Mouse (Mus musculus) MEL (cell line): ENCODE data around the gene Clcn5.

Experiments
- CTCF ChIP-seq, 3 experiments: IDR thresholded peaks in 2 of 3; conservative IDR thresholded peaks in 1 of 3; 2 replicates each; pipeline ENCODE4 v1.5.1; 2011 to 2012; ENCODE audit warnings: low read length in 3 of 3, low read depth in 2 of 3, mild to moderate bottlenecking in 2 of 3, improper control_type of control experiment in 1 of 3, inconsistent platforms in 1 of 3, mixed read lengths in 1 of 3, moderate library complexity in 1 of 3; ENCODE audit not compliant: control insufficient read depth in 1 of 3, insufficient read depth in 1 of 3, poor library complexity in 1 of 3, severe bottlenecking in 1 of 3
- E2F4 ChIP-seq: IDR thresholded peaks from 2 replicates; pipeline ENCODE4 v1.6.1; 2011; ENCODE audit warnings: low read depth, low read length, improper control_type of control experiment, borderline replicate concordance
- ELF1 ChIP-seq: IDR thresholded peaks from 2 replicates; pipeline ENCODE4 v1.6.1; 2014; ENCODE audit warnings: low read depth, mild to moderate bottlenecking, inconsistent platforms, low read length, improper control_type of control experiment, moderate library complexity
- EP300 ChIP-seq, 2 experiments: IDR thresholded peaks; 2 replicates each; pipeline ENCODE4 v1.6.1; 2011; ENCODE audit warnings: improper control_type of control experiment in 2 of 2, low read length in 2 of 2, low read depth in 1 of 2, mild to moderate bottlenecking in 1 of 2
- ETS1 ChIP-seq: IDR thresholded peaks from 2 replicates; pipeline ENCODE4 v1.6.1; 2012; ENCODE audit warnings: low read depth, mild to moderate bottlenecking, inconsistent platforms, low read length, improper control_type of control experiment, moderate library complexity
- GABPA ChIP-seq: IDR thresholded peaks from 2 replicates; pipeline ENCODE4 v1.6.1; 2012; ENCODE audit warnings: low read depth, mild to moderate bottlenecking, inconsistent platforms, low read length, improper control_type of control experiment, moderate library complexity
- GATA1 ChIP-seq: IDR thresholded peaks from 2 replicates; pipeline ENCODE4 v1.6.1; 2011; ENCODE audit warnings: low read depth, low read length, improper control_type of control experiment
- MXI1 ChIP-seq: IDR thresholded peaks from 2 replicates; pipeline ENCODE4 v1.6.1; 2011; ENCODE audit warnings: mild to moderate bottlenecking, low read depth, low read length, improper control_type of control experiment
- NELFE ChIP-seq: IDR thresholded peaks from 2 replicates; pipeline ENCODE4 v1.6.1; 2011; ENCODE audit warnings: low read depth, low read length, improper control_type of control experiment
- NRF1 ChIP-seq: IDR thresholded peaks from 2 replicates; pipeline ENCODE4 v1.6.1; 2014; ENCODE audit warnings: low read depth, mild to moderate bottlenecking, inconsistent platforms, low read length, improper control_type of control experiment, moderate library complexity; ENCODE audit not compliant: poor library complexity, insufficient read depth, severe bottlenecking
- POLR2A ChIP-seq, 2 experiments: IDR thresholded peaks; 2 replicates each; pipeline ENCODE4 v1.6.1; 2011 to 2012; ENCODE audit warnings: low read length in 2 of 2, mild to moderate bottlenecking in 2 of 2, control low read depth in 1 of 2, improper control_type of control experiment in 1 of 2, low read depth in 1 of 2, moderate library complexity in 1 of 2; ENCODE audit not compliant: control insufficient read depth in 1 of 2, insufficient read depth in 1 of 2, poor library complexity in 1 of 2
- TCF12 ChIP-seq: IDR thresholded peaks from 2 replicates; pipeline ENCODE4 v1.6.1; 2014; ENCODE audit warnings: low read depth, mild to moderate bottlenecking, inconsistent platforms, low read length, improper control_type of control experiment, moderate library complexity
- USF1 ChIP-seq: IDR thresholded peaks from 2 replicates; pipeline ENCODE4 v1.6.1; 2014; ENCODE audit warnings: low read depth, mild to moderate bottlenecking, inconsistent platforms, low read length, improper control_type of control experiment, moderate library complexity
- USF2 ChIP-seq, 2 experiments: IDR thresholded peaks; 2 replicates each; pipeline ENCODE4 v1.6.1; 2011 to 2012; ENCODE audit warnings: improper control_type of control experiment in 2 of 2, low read length in 2 of 2, borderline replicate concordance in 1 of 2, inconsistent platforms in 1 of 2, low read depth in 1 of 2, mild to moderate bottlenecking in 1 of 2; ENCODE audit not compliant: insufficient read depth in 1 of 2

DNA sequence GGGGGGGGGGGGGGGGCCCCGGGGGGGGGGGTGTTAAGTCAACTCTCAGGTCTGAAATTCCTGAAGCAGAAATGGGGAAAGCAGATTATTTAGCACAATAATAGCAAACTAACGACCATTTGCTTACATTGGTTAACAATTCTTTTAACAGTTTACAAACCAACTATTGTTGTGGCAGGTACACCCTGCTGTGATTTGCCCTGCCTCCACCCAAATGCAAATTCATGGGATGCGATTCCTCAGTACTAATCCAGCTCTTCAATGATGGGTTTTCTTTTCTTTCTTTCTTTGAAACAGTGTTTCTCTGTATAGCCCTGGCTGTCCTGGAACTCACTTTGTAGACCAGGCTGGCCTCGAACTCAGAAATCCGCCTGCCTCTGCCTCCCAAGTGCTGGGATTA, 12.3 kb downstream of the Clcn5 start:
- no peak for TF ChIP-seq USF2 (IDR thresholded peaks at IDR 0.05; ENCODE audit: borderline replicate concordance in 1 of 2, insufficient read depth in 1 of 2, low read depth in 1 of 2, low read length in 2 of 2)
- TF ChIP-seq ETS1: no peak
- no peak for TF ChIP-seq EP300 (IDR thresholded peaks at IDR 0.05; ENCODE audit: low read depth in 1 of 2, low read length in 2 of 2)
- TF ChIP-seq ELF1: no peak
- no peak for TF ChIP-seq CTCF (IDR thresholded peaks at IDR 0.05 in 2 of 3, conservative IDR thresholded peaks at IDR 0.05 in 1 of 3; ENCODE audit: control insufficient read depth in 1 of 3, insufficient read depth in 1 of 3, low read depth in 2 of 3, low read length in 3 of 3, poor library complexity in 1 of 3, severe bottlenecking in 1 of 3)
- TF ChIP-seq NELFE: no peak
- no peak for TF ChIP-seq TCF12
- TF ChIP-seq POLR2A (IDR thresholded peaks at IDR 0.05; ENCODE audit: control insufficient read depth in 1 of 2, insufficient read depth in 1 of 2, low read depth in 1 of 2, low read length in 2 of 2, poor library complexity in 1 of 2): no peak
- TF ChIP-seq GATA1: no peak
- TF ChIP-seq E2F4: no peak
- TF ChIP-seq MXI1: no peak
- TF ChIP-seq GABPA: no peak
- TF ChIP-seq USF1: no peak
- no peak for TF ChIP-seq NRF1
